Comparison of ENCODE assay signal across 14 mouse cellular contexts in the genomic region with DNA sequence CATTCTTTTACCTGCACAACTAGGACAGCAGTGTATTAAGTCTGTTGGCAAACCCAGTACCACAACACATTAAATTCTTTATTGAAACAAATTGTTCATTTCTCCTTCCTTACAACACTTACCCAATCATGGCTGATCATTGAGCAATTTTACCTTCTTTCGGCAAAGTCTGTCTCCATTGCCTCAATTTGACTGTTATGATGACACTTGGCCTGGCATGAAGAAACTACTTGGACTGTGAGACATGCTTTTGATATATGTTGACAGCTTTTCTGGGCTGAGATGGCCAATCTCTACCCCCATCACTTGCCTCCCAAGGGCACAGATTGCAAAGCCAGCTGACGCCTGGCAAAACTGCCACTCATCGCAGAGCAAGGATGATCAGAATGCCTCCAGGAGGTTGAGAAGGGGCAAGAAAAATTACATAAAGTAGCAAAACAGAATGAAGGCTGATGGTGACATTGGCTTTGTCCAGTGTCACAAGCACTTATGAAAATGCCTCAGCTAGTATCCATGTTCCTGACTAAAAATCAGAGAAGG.
DNase-seq lines count a peak whose midpoint lies in the region; ATAC-seq and TF ChIP-seq lines count a peak whose summit lies in the region.
"Had no signal": no experiment of that assay in that cellular context is flagged by ENCODE, and none has a peak within 500 bp of the region (broad histone marks: within the 10 kb centered on the region; RNA-seq: fewer than 3 reads in every experiment).

No protein-coding gene starts in this region.

- peak; percentile 52 to 76 for DNase-seq in cerebellum, postnatal 10 days
- peak; percentile 24 for DNase-seq in left cerebral cortex, postnatal 4 days
- DNase-seq in left cerebral cortex, postnatal 14 days (ENCODE audit: low spot score in 2 of 2): no peak
- peak; percentile 58 for DNase-seq in brain, embryonic 14.5 days (ENCODE audit: low read depth)
- peak; percentile 93 for DNase-seq in fat pad, adult 2 months (ENCODE audit: extremely low read depth, low read depth, low spot score)
- DNase-seq: B cell, adult 2 months; cerebellum, adult 11 months; cerebellum, adult 9-10 months; heart, adult 2 months; heart, postnatal 14 days had no signal

- no peak for ATAC-seq in cerebellum, adult (ENCODE audit: insufficient number of reproducible peaks, low FRiP score, low TSS enrichment)
- ATAC-seq in erythroid progenitor cell, adult 5-6 weeks (replicated peaks; ENCODE audit: low FRiP score, poor library complexity, severe bottlenecking): no peak
- ATAC-seq: CD4-positive, CD25-positive, alpha-beta regulatory T cell, adult 4 months; hindbrain, postnatal 0 days had no signal

- TF ChIP-seq CTCF in brain, embryonic 14.5 days (IDR thresholded peaks at IDR 0.05; ENCODE audit: borderline replicate concordance, extremely low read depth, insufficient read depth, insufficient read length): no peak

- intact Hi-C loops in left cerebral cortex, postnatal 4 days (cut with DNase I): no loop called here
- intact Hi-C loops in left cerebral cortex, postnatal 14 days (cut with DNase I): no loop called here

- TF ChIP-seq POLR2A in brain, embryonic 14.5 days (IDR thresholded peaks at IDR 0.05; ENCODE audit: borderline replicate concordance, extremely low read depth, insufficient read depth, insufficient read length, poor library complexity, severe bottlenecking): no peak

Comparison
In these comparisons a context has a peak if more than half of its experiments do, and no peak if none do; other contexts are left out.
1. DNase-seq: peak in cerebellum, postnatal 10 days (2 of 2), left cerebral cortex, postnatal 4 days (single experiment), brain, embryonic 14.5 days (single experiment) and fat pad, adult 2 months (single experiment); none in left cerebral cortex, postnatal 14 days (0 of 2).